Mouse (Mus musculus) cerebellum, postnatal 4 days (tissue): ENCODE measurements at regions not wholly inside any gene's neighbourhood (a gene's known extent, or its start where the extent isn't known, plus 50 kb on each side); places are given as distances from the start of the nearest gene placed in this dataset.

Experiments
- DNase-seq, 2 experiments: peaks; one replicate each; pipeline ENCODE4 v3.0.0; 2022; ENCODE audit warnings: low spot score in 2 of 2, mixed read lengths in 1 of 2

GRCm38 (mm10) chr6:59556668-59557310 lies 130.7 kb upstream of the Gprin3 start:
- DNase-seq = no peak

DNA sequence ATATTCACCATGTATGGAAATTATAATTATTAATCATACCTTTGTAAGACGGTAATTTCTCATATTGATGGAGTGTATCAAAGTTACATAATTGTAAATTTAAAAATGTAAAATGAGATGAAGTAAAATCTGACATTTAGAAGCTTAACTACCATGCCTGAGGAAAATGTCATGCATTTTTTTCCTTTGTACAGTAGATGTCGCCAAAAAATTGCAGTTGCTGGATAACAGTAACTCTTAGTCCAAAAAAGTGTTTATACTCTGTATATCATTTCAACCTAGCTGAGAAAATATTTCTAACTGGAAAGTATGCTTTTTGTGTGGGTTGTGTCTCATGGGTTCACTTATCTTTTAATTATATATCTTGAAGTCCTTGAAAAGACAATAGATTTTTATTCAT lies 110.9 kb upstream of the Gprin3 start:
- no peak for DNase-seq

GRCm38 (mm10) chr6:59524940-59525265 lies 98.8 kb upstream of the Gprin3 start:
- no peak for DNase-seq

- no peak for DNase-seq
Observed at GRCm38 (mm10) chr6:59524095-59524939, 98.2 kb upstream of the Gprin3 start.

DNA sequence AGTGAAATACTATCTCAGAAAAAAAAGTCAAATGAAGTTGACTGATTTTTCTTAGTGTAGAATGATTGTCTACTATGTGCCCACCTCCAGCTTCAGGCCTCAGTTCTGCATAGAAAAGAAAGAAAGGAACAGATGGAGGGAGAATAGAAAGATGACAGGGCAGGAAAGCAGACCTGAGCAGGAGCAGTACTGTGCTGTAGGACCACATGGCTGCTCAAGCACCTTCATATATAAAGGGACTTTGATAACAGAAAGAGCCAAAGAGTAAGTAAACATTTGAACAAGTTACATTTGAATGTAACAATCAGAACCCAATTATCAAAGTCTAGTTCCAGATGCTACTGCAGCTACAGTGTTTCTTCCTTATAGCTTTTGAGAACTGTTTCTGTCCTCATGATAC lies 96.9 kb upstream of the Gprin3 start:
- no peak for DNase-seq

- no peak for DNase-seq
Observed at GRCm38 (mm10) chr6:59500818-59501217, 74.7 kb upstream of the Gprin3 start.

DNA sequence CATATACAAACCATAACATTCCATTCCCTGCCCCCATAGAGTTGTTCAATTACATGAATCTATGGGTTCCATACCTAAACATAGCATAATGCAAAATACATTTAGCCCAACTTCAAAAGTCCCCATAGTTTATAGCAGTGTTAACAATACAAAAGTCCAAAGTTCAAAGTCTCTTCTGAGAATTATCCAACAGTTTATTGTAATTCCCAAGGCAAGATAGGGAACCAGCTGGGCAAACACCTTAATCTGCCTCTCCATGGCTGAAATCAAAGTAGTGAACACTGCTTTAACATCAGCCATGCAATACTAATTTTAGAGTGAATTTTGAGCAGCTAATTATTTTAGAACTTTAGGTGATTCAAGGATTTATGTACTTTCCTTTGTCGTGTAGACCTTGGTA lies 72.7 kb upstream of the Gprin3 start:
- no peak for DNase-seq

DNA sequence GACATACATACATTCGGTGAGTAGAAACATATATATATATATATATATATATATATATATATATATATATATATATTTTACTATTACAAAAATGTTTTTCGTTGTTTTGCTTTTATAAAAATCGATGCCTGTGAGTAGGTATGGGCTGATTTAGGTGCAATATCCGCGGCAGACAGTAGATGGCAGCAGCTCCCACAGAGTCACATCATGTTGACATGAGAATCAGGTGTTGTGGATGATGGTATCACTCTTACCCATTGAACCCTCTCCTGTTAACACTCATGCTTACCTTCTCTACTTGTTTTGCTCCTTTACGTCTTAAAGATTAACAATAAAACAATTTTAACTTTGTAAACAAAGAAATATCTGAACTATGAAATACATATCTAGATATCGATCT lies 72.0 kb upstream of the Gprin3 start:
- DNase-seq = peak; percentile 53 to 72

- no peak for DNase-seq
Observed at GRCm38 (mm10) chr6:59489001-59489575, 63.0 kb upstream of the Gprin3 start.

- DNase-seq = peak in 1 of 2 experiments; percentile 5
Observed at GRCm38 (mm10) chr6:59488386-59488785, 62.3 kb upstream of the Gprin3 start.

GRCm38 (mm10) chr6:59484004-59484403 lies 57.9 kb upstream of the Gprin3 start:
- DNase-seq = no peak

- peak in 1 of 2 experiments; percentile 45 for DNase-seq
Observed at GRCm38 (mm10) chr6:59483587-59483986, 57.5 kb upstream of the Gprin3 start.
